Mouse (Mus musculus): ENCODE measurements around the gene S100a14.

DNA sequence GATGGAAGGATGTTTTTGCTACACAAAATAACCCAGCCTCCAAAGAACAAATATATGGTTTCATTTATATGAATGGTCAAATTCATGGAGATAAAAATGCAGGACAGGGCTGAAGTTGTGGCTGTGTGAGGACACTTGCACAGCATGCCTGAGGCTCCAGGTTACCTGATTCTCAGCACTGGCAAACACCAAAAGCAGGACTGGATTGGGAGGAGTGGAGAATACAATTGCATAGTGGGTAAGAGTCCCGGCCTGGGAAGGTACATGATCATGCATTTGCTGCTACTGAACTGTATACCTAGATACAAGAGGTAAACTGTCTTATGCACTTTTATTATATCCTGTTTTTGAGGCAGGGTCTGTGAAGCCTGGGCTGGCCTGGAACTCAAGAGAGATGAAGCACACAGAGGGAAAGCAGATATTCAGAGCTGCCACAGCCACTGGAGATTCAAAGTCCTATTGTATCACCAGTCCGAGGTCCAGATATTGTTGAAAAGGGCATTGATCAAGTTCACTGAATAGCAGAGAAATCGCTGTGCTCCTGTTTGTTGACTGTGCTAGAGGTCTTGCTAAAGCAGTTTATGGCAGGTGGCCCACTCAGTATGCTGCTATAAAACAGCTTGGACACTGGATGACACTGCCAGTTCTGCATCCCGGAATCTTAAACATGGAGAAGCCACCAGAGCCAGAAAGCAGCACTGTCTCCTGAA is 32.7 kb upstream of the S100a14 start:
- TF ChIP-seq CTCF (IDR thresholded peaks at IDR 0.05; ENCODE audit: control insufficient read depth, insufficient read depth, low read length) (no peak), POLR2A (IDR thresholded peaks at IDR 0.05; ENCODE audit: borderline replicate concordance, control insufficient read depth, low read depth, low read length) (no peak)
